Mouse (Mus musculus) heart, embryonic 13.5 days (tissue): ENCODE results near the gene Krtap5-1. TPM values are rescaled to one million over a fixed set of nuclear protein-coding genes. Genes with fewer than 3 reads are reported as not detected.
"Not testable (repeated sequence)": the region's sequence is repeated elsewhere in the genome, so short reads cannot be mapped to it uniquely, and the experiment has no call there.

Experiments
- ATAC-seq: fragments of 200-750 bp; cut with Nextera tagmentation; 2 replicates; pipeline ENCODE4 v1.8.0; 2017; ENCODE audit warnings: moderate TSS enrichment; ENCODE audit not compliant: insufficient number of reproducible peaks, low FRiP score, low TSS enrichment; ENCODE audit errors: extremely low read depth
- H3K27ac ChIP-seq: fragments of 300-500 bp; sonication (generic); replicated peaks from 2 replicates; pipeline ENCODE4 v1.5.1; 2015; ENCODE audit warnings: moderate library complexity, mild to moderate bottlenecking, inconsistent platforms
- H3K27me3 ChIP-seq: fragments of 300-500 bp; sonication (generic); replicated peaks from 2 replicates; pipeline ENCODE4 v1.6.1; 2015; ENCODE audit warnings: mild to moderate bottlenecking, inconsistent platforms
- H3K36me3 ChIP-seq: fragments of 300-500 bp; sonication (generic); 2 replicates; pipeline ENCODE4 v1.6.1; 2015; ENCODE audit warnings: mild to moderate bottlenecking, inconsistent platforms
- H3K4me1 ChIP-seq: fragments of 300-500 bp; sonication (generic); 2 replicates; pipeline ENCODE4 v1.6.1; 2015; ENCODE audit warnings: inconsistent platforms
- H3K4me2 ChIP-seq: fragments of 300-500 bp; sonication (generic); 2 replicates; pipeline ENCODE4 v1.6.1; 2015; ENCODE audit warnings: inconsistent platforms, mild to moderate bottlenecking, moderate library complexity
- H3K4me3 ChIP-seq: fragments of 300-500 bp; sonication (generic); 2 replicates; pipeline ENCODE4 v1.5.1; 2015; ENCODE audit warnings: moderate library complexity, mild to moderate bottlenecking, inconsistent platforms
- H3K9ac ChIP-seq: fragments of 300-500 bp; sonication (generic); 2 replicates; pipeline ENCODE4 v1.6.1; 2015; ENCODE audit warnings: inconsistent platforms, mild to moderate bottlenecking, moderate library complexity
- H3K9me3 ChIP-seq: fragments of 300-500 bp; sonication (generic); 2 replicates; pipeline ENCODE4 v1.6.1; 2016; ENCODE audit warnings: inconsistent platforms
- WGBS: fragments of 180-500 bp; shearing (Covaris S2); methylation state at CpG from one replicate; pipeline ENCODE4 v1.1.7; 2015; ENCODE audit warnings: mixed read lengths; 5-methylcytosine and 5-hydroxymethylcytosine counted together
- polyA plus RNA-seq: library from polyadenylated mRNA; unstranded; fragments of >200 nt; fragmentation: Nextera tagmentation; extraction: Ambion mirVana; gene quantifications from 2 replicates; pipeline ENCODE4 v1.2.1, GENCODE M21; 2015

Krtap5-1 gene
- polyA plus RNA-seq, 1 experiment from 2014 or later = not detected

DNA sequence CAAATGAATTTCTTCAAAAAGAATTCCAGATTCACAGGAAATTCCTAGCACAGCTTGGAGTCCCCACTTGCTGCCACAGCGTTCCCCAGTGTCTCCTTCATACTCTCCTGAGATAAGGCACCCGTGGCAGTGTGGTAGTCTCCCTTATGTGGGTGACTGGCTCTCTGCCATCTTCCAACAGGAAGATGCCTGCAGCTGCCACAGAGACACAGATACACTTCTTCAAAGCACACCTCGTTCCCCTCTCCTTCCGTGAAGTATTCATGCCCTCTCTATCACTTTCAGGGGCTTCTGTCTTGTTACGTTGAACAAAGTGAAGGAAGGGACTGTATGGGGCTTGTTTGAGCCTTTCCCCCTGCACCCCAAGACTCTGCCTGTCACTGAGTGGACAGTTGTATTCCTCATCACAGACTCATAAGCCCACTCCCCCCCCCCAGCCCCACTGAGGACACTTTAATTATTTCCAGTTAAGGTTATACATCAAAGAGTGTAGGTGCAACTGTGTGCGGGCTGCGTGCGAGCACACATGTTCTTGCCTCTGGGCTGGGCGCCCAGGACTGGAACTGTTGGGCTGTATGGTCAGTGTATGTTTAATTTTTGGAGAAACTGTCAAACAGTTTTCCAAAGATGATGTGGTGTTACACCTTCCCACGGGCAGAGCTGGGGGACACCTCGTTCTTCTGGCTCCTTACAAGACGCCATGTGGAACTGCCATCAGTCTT, 26.6 kb upstream of the Krtap5-1 start:
- Histone ChIP-seq H3K36me3 (no peaks in the 10 kb centered on the region), H3K9ac (no peak overlapping the region; the same call in 1 of the 2 replicates), H3K4me2 (no peak overlapping the region), H3K27me3 (no peaks in the 10 kb centered on the region), H3K4me1 (peaks cover 52% of the 10 kb centered on the region), H3K9me3 (no peaks in the 10 kb centered on the region), H3K27ac (0 out of 2 replicates have a peak overlapping the region, but pooled peaks have one; percentile 28), H3K4me3 (no peak overlapping the region)
- ATAC-seq = no peak
- 70% methylated on average over 12 of the region's 12 CpGs for WGBS

DNA sequence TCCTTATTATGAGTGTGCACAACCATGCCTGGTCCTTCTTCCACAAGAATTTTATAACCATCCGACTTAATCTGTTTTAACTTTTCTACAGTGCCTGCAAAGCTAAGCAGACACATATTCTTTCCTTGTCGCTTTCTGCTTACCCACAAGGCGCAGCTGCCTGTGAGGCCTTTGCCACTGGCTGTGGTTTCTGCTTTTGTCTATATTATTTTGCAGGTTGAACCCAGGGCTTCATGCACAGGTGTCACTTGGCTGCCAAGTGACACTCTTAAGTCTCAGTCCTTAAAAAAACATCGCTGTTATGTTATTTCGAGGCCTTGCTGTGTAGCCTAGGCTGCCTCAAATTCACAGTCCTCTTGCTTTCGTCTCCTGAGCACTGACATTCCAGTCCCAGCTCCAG, 25.7 kb upstream of the Krtap5-1 start:
- Histone ChIP-seq H3K36me3 (no peaks in the 10 kb centered on the region), H3K4me2 (no peak overlapping the region), H3K9ac (no peak overlapping the region), H3K4me3 (no peak overlapping the region), H3K9me3 (no peaks in the 10 kb centered on the region), H3K27me3 (no peaks in the 10 kb centered on the region), H3K27ac (0 out of 2 replicates have a peak overlapping the region, but pooled peaks have one; percentile 14), H3K4me1 (peaks cover 54% of the 10 kb centered on the region)
- WGBS = 81% methylated on average over 6 of the region's 6 CpGs
- no peak for ATAC-seq

DNA sequence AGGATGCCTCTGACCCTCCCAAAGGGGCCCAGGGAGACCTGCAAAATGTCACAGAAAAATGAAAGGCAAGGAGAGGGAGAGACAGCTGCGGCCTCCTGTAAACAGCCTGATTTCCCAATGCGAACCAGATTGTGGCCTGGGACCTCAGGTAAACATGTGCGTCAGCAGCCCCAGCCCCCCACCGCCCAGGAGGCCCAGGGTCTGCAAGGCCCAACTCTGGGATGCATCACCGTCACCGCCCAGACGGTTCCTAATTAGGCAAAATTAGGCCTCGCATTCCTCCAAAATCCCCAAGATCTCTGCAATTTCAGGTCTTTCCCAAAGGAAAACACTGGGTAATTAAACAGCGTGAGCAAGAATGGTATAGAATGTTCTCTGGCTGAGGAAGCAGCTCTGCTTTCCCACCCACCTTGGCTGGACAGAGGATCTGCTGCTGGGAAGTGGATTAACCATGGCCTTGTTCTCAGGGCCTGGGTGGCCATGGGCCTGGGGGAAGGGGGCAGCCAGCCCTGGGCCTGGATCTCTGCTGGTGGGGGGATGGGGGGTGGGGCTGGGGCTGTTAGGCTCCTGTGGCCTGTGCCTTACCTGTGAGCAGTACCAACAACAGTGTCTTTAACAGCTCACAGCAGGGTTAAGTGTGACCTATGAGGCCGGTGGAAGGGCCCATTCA, 24.9 kb upstream of the Krtap5-1 start:
- not testable (repeated sequence) for ATAC-seq, H3K4me3 ChIP-seq, H3K9ac ChIP-seq, H3K9me3 ChIP-seq, H3K4me2 ChIP-seq, H3K27me3 ChIP-seq, H3K36me3 ChIP-seq
- H3K27ac ChIP-seq = peak overlapping the region; percentile 65
- WGBS = 63% methylated on average over 6 of the region's 10 CpGs
- peaks cover 54% of the 10 kb centered on the region for H3K4me1 ChIP-seq

DNA sequence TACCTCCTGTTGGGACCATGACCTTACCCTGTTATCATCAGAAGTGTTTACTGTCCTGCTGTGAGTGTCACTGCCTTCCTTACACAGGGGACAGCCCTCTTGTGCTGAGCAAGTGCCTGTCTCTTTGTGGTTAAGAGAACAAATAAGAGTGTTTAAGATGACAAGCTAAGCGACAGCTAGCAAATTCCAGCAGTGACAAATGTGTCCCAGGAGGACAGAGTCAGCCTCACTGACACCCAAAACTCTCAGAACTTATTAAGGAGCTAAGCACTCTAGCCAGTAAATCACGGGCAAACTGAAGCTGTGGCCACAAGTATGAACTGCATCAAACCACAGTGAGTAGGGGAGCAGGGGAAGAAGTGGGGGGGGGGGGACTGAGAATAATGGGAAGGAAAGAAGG, 24.0 kb upstream of the Krtap5-1 start:
- WGBS = 29% methylated on average over 2 of the region's 2 CpGs
- H3K36me3 ChIP-seq = no peaks in the 10 kb centered on the region
- no peak for ATAC-seq
- peak overlapping the region; percentile 48 for H3K9ac ChIP-seq
- no peaks in the 10 kb centered on the region for H3K9me3 ChIP-seq
- no peaks in the 10 kb centered on the region for H3K27me3 ChIP-seq
- H3K4me1 ChIP-seq = peaks cover 49% of the 10 kb centered on the region
- no peak overlapping the region for H3K4me3 ChIP-seq
- peak overlapping the region; percentile 65 for H3K27ac ChIP-seq
- H3K4me2 ChIP-seq = no peak overlapping the region

DNA sequence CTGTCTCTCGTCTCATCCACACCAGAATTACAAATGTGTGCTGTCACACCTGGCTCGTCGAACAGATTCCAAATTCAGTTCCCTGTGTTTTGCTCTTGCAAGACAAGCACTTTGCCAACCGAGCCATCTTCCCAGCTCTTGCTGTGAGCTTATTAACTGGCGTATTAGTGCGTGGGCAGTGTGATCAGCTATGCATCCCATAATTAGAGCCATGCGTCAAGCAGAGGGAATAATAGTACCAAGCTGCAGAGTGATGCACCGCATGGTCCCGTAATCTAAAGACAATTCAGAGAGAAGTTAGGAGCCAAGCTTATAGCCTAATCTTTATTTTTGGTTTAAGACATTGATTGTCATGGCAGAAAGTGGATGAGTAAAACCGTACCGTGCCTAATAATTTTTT, 22.2 kb upstream of the Krtap5-1 start:
- 0 out of 2 replicates have a peak overlapping the region, but pooled peaks have one; percentile 4 for H3K27ac ChIP-seq
- WGBS = 83% methylated on average over 11 of the region's 11 CpGs
- ATAC-seq = no peak

DNA sequence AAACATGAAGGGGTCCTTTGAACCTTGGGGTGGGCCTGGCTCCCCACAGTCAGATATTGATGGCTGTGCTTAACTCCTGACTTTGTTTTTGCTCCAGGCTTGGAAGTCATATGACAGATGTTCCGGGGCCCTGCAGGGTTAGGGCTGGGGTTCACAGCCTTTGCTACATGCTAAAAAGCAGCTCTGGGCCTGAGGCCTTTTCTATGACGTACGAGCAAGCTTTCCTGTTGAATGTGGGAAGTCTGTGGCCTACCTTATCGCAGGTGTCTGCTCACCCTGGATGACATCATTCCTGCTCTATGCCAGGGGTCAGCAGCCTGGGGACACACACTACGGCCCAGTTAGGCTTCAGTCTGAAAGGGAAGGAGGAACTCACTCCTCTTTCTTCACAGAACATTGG, 20.3 kb upstream of the Krtap5-1 start:
- 63% methylated on average over 5 of the region's 5 CpGs for WGBS
- H3K4me3 ChIP-seq = no peak overlapping the region
- no peaks in the 10 kb centered on the region for H3K27me3 ChIP-seq
- H3K36me3 ChIP-seq = no peaks in the 10 kb centered on the region
- H3K27ac ChIP-seq = peak overlapping the region; percentile 41; the same call in 1 of the 2 replicates
- H3K9me3 ChIP-seq = no peaks in the 10 kb centered on the region
- H3K9ac ChIP-seq = 0 out of 2 replicates have a peak overlapping the region, but pooled peaks have one; percentile 37
- H3K4me2 ChIP-seq = no peak overlapping the region
- no peak for ATAC-seq
- peaks cover 41% of the 10 kb centered on the region for H3K4me1 ChIP-seq

More for the DNA sequence above, 22.2 kb upstream of the Krtap5-1 start:
- no peak overlapping the region for H3K4me2 ChIP-seq
- no peaks in the 10 kb centered on the region for H3K36me3 ChIP-seq
- no peak overlapping the region for H3K4me3 ChIP-seq
- H3K27me3 ChIP-seq = no peaks in the 10 kb centered on the region
- H3K4me1 ChIP-seq = peaks cover 49% of the 10 kb centered on the region
- no peak overlapping the region for H3K9ac ChIP-seq
- H3K9me3 ChIP-seq = no peaks in the 10 kb centered on the region

DNA sequence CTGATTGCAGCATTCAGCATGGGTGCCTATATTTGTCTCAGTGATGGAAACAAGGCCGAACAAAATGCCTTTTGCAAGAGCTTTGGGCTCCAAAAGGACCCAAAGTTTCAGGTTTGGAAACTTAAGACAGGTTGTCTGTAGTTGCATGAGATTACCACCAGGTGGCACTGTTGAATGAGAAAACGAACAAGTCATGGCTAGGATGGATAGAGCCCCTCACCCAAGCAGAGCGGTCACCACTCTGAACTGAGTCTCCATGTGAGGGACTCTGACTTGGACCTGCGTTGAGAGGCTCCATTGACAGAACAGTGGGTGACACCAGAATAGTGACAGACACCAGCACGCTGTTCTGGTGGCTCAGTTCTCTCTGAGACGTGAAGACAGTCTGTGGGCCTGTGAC, 19.6 kb upstream of the Krtap5-1 start:
- Histone ChIP-seq H3K36me3 (no peaks in the 10 kb centered on the region), H3K4me2 (no peak overlapping the region), H3K27ac (peak overlapping the region; percentile 41; the same call in 1 of the 2 replicates), H3K9me3 (no peaks in the 10 kb centered on the region), H3K9ac (no peak overlapping the region), H3K27me3 (no peaks in the 10 kb centered on the region), H3K4me1 (peaks cover 37% of the 10 kb centered on the region), H3K4me3 (no peak overlapping the region)
- WGBS = 19% methylated on average over 6 of the region's 6 CpGs
- no peak; the same call in 1 of the 2 replicates for ATAC-seq

DNA sequence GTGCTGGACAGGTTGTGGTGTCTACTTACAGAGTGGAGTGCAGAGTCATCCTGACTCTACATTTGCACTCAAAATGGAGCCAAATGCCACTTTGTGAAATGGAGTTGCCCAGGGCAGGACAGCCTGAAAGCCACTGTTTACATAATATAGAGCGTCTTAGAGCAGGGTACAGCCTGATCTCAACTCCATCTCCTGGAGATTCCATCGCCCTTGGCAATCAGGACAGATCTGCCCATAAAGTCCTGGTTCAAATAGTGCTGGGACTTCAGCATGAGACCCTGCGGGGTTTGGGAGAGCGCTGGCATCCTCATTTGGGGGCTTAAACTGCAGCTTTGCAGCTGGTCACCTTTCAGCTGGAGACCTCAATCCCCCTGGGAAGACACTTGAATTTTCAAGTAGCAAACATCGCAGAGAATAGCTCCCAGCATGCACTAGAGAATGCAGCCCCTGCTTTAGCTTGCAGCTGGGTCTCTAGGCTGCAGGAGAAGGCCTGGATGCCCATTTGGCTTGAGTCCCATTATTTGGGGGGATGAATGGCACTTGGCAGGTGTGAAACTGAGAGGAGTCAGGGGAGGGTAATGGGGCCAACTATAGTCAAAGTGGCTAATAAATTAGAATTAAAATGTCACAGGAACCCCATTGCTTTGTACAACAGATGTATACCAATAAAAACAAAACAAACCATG, 17.8 kb upstream of the Krtap5-1 start:
- H3K4me2 ChIP-seq = no peak overlapping the region
- no peak overlapping the region for H3K4me3 ChIP-seq
- H3K27ac ChIP-seq = no peak overlapping the region
- no peaks in the 10 kb centered on the region for H3K27me3 ChIP-seq
- no peak overlapping the region; the same call in 1 of the 2 replicates for H3K9ac ChIP-seq
- ATAC-seq = no peak
- H3K36me3 ChIP-seq = no peaks in the 10 kb centered on the region
- H3K9me3 ChIP-seq = no peaks in the 10 kb centered on the region
- H3K4me1 ChIP-seq = peaks cover 20% of the 10 kb centered on the region
- WGBS = 56% methylated on average over 5 of the region's 5 CpGs

DNA sequence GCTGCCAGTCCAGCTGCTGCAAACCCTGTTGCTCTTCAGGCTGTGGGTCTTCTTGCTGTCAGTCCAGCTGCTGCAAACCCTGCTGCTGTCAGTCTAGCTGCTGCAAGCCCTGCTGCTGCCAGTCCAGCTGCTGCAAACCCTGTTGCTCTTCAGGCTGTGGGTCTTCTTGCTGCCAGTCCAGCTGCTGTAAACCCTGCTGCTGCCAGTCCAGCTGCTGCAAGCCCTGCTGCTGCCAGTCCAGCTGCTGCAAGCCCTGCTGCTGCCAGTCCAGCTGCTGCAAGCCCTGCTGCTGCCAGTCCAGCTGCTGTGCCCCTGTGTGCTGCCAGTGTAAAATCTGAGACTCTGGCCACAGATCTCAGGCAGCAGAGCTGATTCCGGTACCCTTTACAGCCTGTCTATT, 7.0 kb upstream of the Krtap5-1 start:
- H3K4me1 ChIP-seq = peaks cover 20% of the 10 kb centered on the region
- H3K27ac ChIP-seq, H3K27me3 ChIP-seq, H3K9me3 ChIP-seq, H3K9ac ChIP-seq, H3K4me2 ChIP-seq, H3K4me3 ChIP-seq, H3K36me3 ChIP-seq, ATAC-seq: not testable (repeated sequence)
- 60% methylated on average over 1 of the region's 1 CpGs for WGBS

DNA sequence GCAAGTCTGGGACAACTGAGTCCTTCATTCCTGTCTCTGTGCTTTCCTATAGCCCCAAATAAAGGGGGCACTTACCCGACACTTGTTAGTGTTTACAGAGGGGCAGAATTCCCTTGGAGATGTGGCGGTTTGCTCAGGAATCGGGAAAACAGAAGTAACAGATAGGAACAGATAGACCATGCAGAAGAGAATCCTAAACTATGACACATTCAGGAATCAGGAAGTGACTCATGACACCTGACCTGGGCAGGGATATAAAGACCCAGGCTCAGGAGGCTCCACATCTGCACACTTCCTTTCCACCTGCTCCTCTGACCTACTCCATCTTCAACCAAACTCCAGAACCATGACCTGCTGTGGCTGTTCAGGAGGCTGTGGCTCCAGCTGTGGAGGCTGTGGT, 6.3 kb upstream of the Krtap5-1 start, which contains the start of gene Krtap5-4:
Gene Krtap5-4, plus strand, starts transcription at position 301 of the 400 bp plus-strand sequence.
- no peak for ATAC-seq
- Histone ChIP-seq H3K27ac (no peak within 1 kb of the TSS), H3K4me3 (no peak within 1 kb of the TSS), H3K9me3 (no peaks in the 10 kb centered on the region), H3K4me2 (no peak within 1 kb of the TSS), H3K36me3 (no peaks in the 10 kb centered on the region), H3K4me1 (peaks cover 20% of the 10 kb centered on the region), H3K27me3 (no peaks in the 10 kb centered on the region), H3K9ac (no peak within 1 kb of the TSS)
- 35% methylated on average over 3 of the region's 3 CpGs for WGBS

DNA sequence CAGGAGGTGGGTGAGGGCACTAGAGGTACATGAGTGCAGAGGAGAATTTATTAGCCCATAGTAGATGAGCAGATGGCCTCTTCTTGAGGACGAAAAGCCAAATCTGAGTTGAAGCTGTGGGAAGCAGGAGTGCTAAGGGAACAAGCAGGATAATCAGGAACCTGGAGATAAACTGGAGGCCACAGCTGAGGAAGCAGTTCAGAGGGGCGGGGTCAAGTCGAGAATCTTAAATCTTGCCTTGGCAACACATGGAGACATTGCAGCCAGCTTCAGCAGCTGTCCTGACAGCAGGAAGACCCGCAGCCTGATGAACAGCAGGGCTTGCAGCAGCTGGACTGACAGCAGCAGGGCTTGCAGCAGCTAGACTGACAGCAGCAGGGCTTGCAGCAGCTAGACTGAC, 810 bp downstream of the Krtap5-1 start:
- H3K27me3 ChIP-seq, H3K4me2 ChIP-seq, H3K36me3 ChIP-seq, H3K9me3 ChIP-seq, H3K4me3 ChIP-seq, ATAC-seq, H3K9ac ChIP-seq: not testable (repeated sequence)
- Histone ChIP-seq H3K27ac (peak overlapping the region; percentile 12; the same call in 1 of the 2 replicates), H3K4me1 (peaks cover 28% of the 10 kb centered on the region)
- WGBS = 18% methylated on average over 4 of the region's 4 CpGs
